Mouse (Mus musculus) heart, adult 2 months (tissue): ENCODE data around the gene Fbxo40. TPM values are rescaled to one million over a fixed set of nuclear protein-coding genes. Genes with fewer than 3 reads are reported as not detected.
A peak's percentile ranks its signal among the peaks of the same experiment; 100 is the strongest.

Experiments used
- DNase-seq, 2 experiments: peaks; one replicate each; pipeline ENCODE4 v3.0.0; 2021
- H3K27ac ChIP-seq: fragments of 200-600 bp; 2 replicates; pipeline ENCODE4 v1.8.1; 2022
- H3K27me3 ChIP-seq: fragments of 200-500 bp; 2 replicates; pipeline ENCODE4 v1.6.1; 2012; ENCODE audit warnings: mild to moderate bottlenecking, low read length, inconsistent platforms, mixed read lengths; ENCODE audit not compliant: control insufficient read depth, insufficient read depth
- H3K36me3 ChIP-seq: fragments of 200-500 bp; 2 replicates; pipeline ENCODE4 v1.6.1; 2012; ENCODE audit warnings: low read length, inconsistent platforms; ENCODE audit not compliant: control insufficient read depth, insufficient read depth
- H3K4me1 ChIP-seq: fragments of 200-500 bp; 2 replicates; pipeline ENCODE4 v1.6.1; 2011; ENCODE audit warnings: low read length; ENCODE audit not compliant: control insufficient read depth, insufficient read depth
- H3K4me3 ChIP-seq: fragments of 200-600 bp; 2 replicates; pipeline ENCODE4 v1.8.1; 2022
- H3K79me2 ChIP-seq: fragments of 200-500 bp; replicated peaks from 2 replicates; pipeline ENCODE4 v1.6.1; 2012; ENCODE audit warnings: mild to moderate bottlenecking, inconsistent platforms, low read length, moderate library complexity, mixed read lengths; ENCODE audit not compliant: control insufficient read depth, insufficient read depth
- H3K9ac ChIP-seq: fragments of 200-500 bp; 2 replicates; pipeline ENCODE4 v1.6.1; 2012; ENCODE audit warnings: low read depth, mild to moderate bottlenecking, control low read depth, inconsistent platforms, low read length, mixed read lengths
- CTCF ChIP-seq: fragments of 200-600 bp; IDR thresholded peaks from 2 replicates; pipeline ENCODE4 v1.8.1; 2022; ENCODE audit warnings: antibody characterized with exemption, mild to moderate bottlenecking, moderate library complexity
- EP300 ChIP-seq: fragments of 200-500 bp; IDR thresholded peaks from 2 replicates; pipeline ENCODE4 v1.6.1; 2011; ENCODE audit warnings: low read depth, low read length, control low read depth; ENCODE audit not compliant: insufficient read depth
- POLR2A ChIP-seq: fragments of 200-500 bp; IDR thresholded peaks from 2 replicates; pipeline ENCODE4 v1.6.1; 2011; ENCODE audit warnings: mild to moderate bottlenecking, low read depth, low read length, control low read depth; ENCODE audit not compliant: insufficient read depth
- WGBS: fragments of 180-500 bp; shearing (Covaris S2); methylation state at CpG from one replicate; pipeline ENCODE4 v1.1.7; 2018; 5-methylcytosine and 5-hydroxymethylcytosine counted together
- intact Hi-C: fragments of 180-260 bp; cut with DNase I; formaldehyde crosslinking; loops from one replicate; pipeline ENCODE4 v1.15.1; 2025
- polyA plus RNA-seq: library from polyadenylated mRNA; depleted of rRNA; stranded (reverse); fragments of >200 nt; gene quantifications from 2 replicates; pipeline ENCODE4 v1.2.3, GENCODE M21; 2012
- total RNA-seq, 2 experiments: library from RNA; stranded (reverse); gene quantifications; 2 replicates each; pipeline ENCODE4 v1.2.3; 2021

Gene Fbxo40
- total and polyA plus RNA-seq, 3 experiments = 66.5 to 211 (median 191) TPM

DNA sequence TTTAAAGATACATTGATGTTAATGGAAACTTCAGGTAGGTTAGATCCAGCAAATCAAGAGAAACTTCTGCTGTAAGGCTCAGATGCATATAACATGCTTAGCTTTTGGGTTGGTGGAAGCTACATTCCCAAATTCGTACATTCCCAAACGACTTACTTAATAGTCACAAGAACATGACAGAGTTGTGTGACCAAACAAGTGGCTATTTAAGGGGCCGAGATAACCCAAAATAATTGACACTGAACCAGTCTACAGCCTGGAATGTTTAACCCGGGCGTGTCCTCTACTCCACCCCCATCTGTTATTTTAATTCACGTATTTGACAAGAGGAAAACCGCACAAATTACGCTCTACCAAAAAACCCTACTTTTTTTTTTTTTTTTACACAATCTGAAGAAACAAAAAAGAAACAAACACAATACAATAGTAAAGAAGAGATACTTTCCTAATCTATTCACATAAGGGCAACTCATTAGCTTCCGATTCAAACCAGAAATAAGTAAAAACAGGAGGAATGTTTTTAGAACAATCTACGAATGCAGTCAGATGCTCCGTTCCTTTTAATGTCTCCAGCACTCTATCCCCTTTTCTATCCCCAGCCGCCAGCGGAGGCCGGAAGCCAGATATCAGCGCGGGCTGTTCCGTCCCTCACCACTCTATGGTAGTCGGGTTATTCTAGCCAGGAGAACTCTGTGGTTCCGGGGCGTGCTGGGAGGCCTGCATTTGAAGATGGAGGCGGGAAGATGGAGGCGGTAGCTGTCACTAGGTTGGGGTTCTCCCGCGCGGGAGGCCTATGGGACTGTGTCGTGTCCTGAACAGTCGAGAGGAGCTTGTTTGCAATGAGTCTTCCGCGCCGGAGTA, 21.0 kb upstream of the Fbxo40 start, which contains the start of gene Polq:
Gene Polq, plus strand, starts transcription at position 726 of the 861 bp plus-strand sequence.
- Histone ChIP-seq H3K79me2 (no peaks in the 10 kb centered on the region), H3K4me1 (peaks cover 2% of the 10 kb centered on the region), H3K9ac (peak within 1 kb of the TSS; percentile 56), H3K27me3 (no peaks in the 10 kb centered on the region), H3K4me3 (peak within 1 kb of the TSS; percentile 64), H3K36me3 (peaks cover 3% of the 10 kb centered on the region; the same call in 1 of the 2 replicates), H3K27ac (peak within 1 kb of the TSS; percentile 89)
- TF ChIP-seq POLR2A (peak; percentile 74), EP300 (0 out of 2 replicates have a peak, but pooled peaks have one; percentile 22), CTCF (0 out of 2 replicates have a peak, but pooled peaks have one; percentile 19)
- intact Hi-C loops = loop anchor here (1.0 to 5.0 kb wide), 4 partner anchors 21 to 184 kb away; partner anchors contain the start of genes Eaf2, Fbxo40, Golgb1 and Iqcb1
- 1% methylated on average over 30 of the region's 30 CpGs for WGBS
- peak; percentile 93 for DNase-seq

DNA sequence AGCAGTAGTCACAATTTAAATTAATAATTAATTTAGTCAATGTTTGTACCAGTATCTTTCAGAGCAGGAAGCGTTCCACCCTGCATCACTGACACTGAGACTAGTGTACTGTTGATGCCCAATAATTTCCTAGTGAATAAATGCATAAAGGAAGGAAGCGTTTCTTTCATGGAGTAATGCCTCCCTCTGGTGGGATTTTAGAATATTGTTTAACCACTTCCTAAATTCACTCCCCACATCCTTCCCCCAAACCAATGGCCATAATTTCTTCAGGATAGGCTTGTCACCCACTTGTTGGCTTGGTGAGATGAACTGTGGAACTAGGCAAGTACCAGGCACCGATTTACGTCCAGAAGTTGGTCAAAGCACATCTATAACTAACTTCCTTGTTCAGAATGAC, 20.1 kb upstream of the Fbxo40 start:
- WGBS = 26% methylated on average over 4 of the region's 4 CpGs
- H3K27ac ChIP-seq = peak overlapping the region; percentile 89
- peaks cover 2% of the 10 kb centered on the region for H3K4me1 ChIP-seq

DNA sequence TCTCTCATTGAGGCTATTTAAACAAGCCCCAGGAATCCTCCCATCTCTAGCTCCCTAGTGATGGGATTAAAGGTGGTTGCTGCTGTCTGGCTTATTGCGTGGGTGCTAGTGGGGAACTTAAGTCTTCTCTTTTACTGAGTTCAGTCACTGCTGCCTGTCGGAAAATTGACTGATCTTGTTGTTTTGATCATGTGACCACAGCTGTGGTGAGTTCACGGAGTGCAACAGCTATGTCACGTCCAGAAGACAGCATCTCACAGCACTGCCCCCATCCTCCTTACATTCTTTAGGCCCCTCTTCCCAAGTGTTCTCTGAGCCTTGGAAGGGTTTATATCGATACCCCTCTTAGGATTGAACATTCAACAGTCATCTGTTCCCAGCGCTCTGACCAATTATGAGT, 19.0 kb upstream of the Fbxo40 start:
- peaks cover 2% of the 10 kb centered on the region for H3K4me1 ChIP-seq
- intact Hi-C loops = no loop called here
- no peak for DNase-seq
- TF ChIP-seq POLR2A (no peak), EP300 (no peak), CTCF (no peak)
- no peak overlapping the region for H3K4me3 ChIP-seq
- no peak overlapping the region for H3K9ac ChIP-seq
- H3K27ac ChIP-seq = no peak overlapping the region
- 68% methylated on average over 6 of the region's 6 CpGs for WGBS
- peaks cover 3% of the 10 kb centered on the region; the same call in 1 of the 2 replicates for H3K36me3 ChIP-seq
- H3K27me3 ChIP-seq = no peaks in the 10 kb centered on the region
- no peaks in the 10 kb centered on the region for H3K79me2 ChIP-seq

More for the DNA sequence above, 20.1 kb upstream of the Fbxo40 start:
- peaks cover 3% of the 10 kb centered on the region; the same call in 1 of the 2 replicates for H3K36me3 ChIP-seq
- TF ChIP-seq EP300 (no peak), CTCF (peak; percentile 76), POLR2A (no peak)
- intact Hi-C loops = loop anchor here (1.0 to 5.0 kb wide), 4 partner anchors 66 to 537 kb away; partner anchors contain the start of genes Eaf2, Golgb1 and Iqcb1
- no peak overlapping the region for H3K4me3 ChIP-seq
- H3K9ac ChIP-seq = peak overlapping the region; percentile 56
- no peaks in the 10 kb centered on the region for H3K79me2 ChIP-seq
- peak; percentile 24 to 49 for DNase-seq
- H3K27me3 ChIP-seq = no peaks in the 10 kb centered on the region

DNA sequence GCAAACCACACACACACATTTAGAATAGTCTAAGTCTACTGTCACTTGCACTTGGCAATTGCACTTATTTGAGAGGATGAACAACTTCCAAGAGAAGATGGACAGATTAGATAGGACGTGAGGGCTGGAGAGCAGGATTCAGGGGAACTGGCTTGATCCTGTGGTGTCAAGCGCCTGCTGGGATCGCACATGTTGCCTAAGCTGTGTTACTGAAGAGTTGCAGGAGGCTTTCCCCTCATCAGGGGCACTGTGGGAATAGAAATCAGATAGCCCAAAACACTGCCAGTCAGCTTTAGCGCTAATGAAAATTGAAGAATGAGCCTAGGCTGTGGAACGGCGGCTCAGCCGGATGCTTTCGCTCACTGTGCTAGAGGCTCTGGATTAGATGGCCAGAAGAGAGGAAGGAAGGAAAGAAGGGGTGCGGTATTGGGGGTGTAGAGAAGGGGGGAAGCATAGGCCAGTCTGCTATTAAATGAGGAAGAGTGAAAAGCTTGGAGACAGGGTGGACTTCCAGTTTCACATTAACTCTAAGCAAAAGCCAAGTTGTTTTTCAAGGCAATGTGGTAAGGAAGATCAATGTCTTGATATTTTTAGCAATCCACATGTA, 9.2 kb upstream of the Fbxo40 start:
- Histone ChIP-seq H3K79me2 (no peaks in the 10 kb centered on the region), H3K9ac (no peak overlapping the region), H3K4me3 (no peak overlapping the region), H3K36me3 (no peaks in the 10 kb centered on the region), H3K27me3 (no peaks in the 10 kb centered on the region), H3K27ac (no peak overlapping the region), H3K4me1 (no peaks in the 10 kb centered on the region)
- DNase-seq = no peak
- TF ChIP-seq CTCF (no peak), POLR2A (no peak), EP300 (no peak)
- intact Hi-C loops = no loop called here
- 57% methylated on average over 9 of the region's 9 CpGs for WGBS

DNA sequence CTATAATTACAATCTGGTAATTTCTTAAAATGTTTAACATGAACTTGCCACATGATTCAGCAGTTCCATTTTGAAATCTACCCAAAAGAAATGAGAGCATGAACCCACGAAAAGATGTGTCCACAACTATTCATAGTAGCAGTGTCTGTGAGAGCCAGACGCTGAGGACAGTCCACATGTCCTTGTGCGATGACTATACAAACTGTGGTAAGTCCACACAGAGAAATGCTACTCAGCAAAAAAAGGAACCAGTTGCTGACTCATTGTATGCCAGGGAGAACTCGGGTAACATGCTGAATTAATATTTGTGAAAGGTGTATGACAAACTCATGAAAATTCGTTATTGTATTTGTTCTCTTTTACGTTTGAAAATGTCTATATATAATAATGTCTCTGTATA, 7.4 kb upstream of the Fbxo40 start:
- H3K27me3 ChIP-seq = no peaks in the 10 kb centered on the region
- intact Hi-C loops = no loop called here
- WGBS = 69% methylated on average over 6 of the region's 6 CpGs
- no peaks in the 10 kb centered on the region for H3K79me2 ChIP-seq
- no peak for TF ChIP-seq POLR2A
- no peaks in the 10 kb centered on the region for H3K36me3 ChIP-seq
- DNase-seq = no peak
- no peaks in the 10 kb centered on the region for H3K4me1 ChIP-seq
- no peak overlapping the region for H3K4me3 ChIP-seq
- no peak overlapping the region; the same call in 1 of the 2 replicates for H3K27ac ChIP-seq
- H3K9ac ChIP-seq = no peak overlapping the region
